Mouse (Mus musculus): ENCODE results near the gene Ltbp1.

- TF ChIP-seq CTCF (IDR thresholded peaks at IDR 0.05; ENCODE audit: insufficient read depth, low read length) (no peak), POLR2A (IDR thresholded peaks at IDR 0.05; ENCODE audit: borderline replicate concordance, extremely low read depth, low read depth, low read length) (no peak)
These were observed 10.2 kb downstream of the Ltbp1 start for GRCm38 (mm10) chr17:75015546-75015945.
